Mouse (Mus musculus): ENCODE results near the gene Use1. TPM values are rescaled to one million over a fixed set of nuclear protein-coding genes. Genes with fewer than 3 reads are reported as not detected.

Use1 gene
- polyA plus RNA-seq, 1 experiment from 2014 or later, result 87.0 TPM

DNA sequence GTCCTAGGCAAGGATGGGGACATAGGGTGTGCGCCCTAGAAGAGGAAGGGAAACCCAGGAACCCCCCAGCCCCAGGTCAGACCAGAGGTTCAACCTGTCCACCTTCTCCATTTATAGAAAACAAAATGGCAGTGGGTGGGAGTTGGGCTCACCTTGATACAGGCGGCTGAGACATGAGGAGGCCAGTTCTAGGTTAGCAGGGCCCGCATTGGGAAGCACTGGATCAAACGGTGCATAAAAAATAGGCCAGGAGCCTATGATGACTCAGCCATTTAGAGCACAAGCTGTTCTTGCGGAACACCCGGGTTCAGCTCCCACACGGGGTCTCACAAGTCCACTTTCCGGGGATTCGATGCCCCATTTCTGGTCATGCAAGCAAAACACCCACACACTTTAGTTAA lies 38.3 kb downstream of the Use1 start:
- Histone ChIP-seq H3K4me1 (peaks cover 28% of the 10 kb centered on the region), H3K36me3 (peaks cover 30% of the 10 kb centered on the region), H3K4me2 (peak overlapping the region; percentile 97), H3K27me3 (no peaks in the 10 kb centered on the region), H3K4me3 (peak overlapping the region; percentile 88; the same call in 1 of the 2 replicates), H3K27ac (no peak overlapping the region), H3K9ac (no peak overlapping the region), H3K9me3 (no peaks in the 10 kb centered on the region)
- 85% methylated on average over 9 of the region's 9 CpGs for WGBS
- ATAC-seq (ENCODE audit: borderline replicate concordance, extremely low read depth, low FRiP score, low TSS enrichment), result no peak

DNA sequence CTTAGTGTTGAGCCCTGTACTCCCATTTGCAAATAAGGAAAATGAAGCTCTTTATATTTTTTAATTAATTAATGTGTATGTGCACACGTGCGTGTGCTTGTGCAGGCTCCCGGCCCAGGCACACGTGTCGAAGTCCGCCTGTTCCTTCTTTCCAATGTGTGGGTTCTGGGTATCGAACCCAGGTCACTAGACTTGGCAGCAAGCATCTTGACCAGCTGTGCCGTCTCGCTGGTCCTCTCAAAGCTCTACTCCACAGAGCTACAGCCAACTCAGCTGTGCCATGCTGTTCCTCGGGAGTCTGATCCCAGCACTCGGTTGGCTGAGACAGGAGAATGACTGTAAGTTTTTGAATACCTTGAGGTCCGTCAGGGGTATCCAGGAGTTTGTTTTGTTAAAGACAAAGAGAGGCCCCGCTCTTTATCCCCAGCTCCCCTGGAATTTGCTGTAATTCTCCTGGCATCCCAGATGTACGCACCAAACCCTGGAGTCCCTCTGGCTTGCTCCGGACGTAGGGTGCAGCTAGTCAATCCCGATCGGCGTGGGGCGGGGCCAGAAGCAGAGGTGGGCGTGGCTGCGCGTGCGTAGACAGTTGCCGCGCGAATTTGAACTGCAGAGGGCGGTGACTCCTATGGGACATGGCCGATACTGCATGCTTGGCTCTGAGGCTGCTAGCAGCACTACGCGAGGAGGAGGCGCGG lies 38.9 kb downstream of the Use1 start, which contains the start of gene Ankle1:
Gene Ankle1 (plus strand): TSS at position 610 of the 698 bp plus-strand sequence.
- H3K9me3 ChIP-seq, result no peaks in the 10 kb centered on the region
- peak; percentile 92 for ATAC-seq (ENCODE audit: borderline replicate concordance, extremely low read depth, low FRiP score, low TSS enrichment)
- H3K27ac ChIP-seq, result peak within 1 kb of the TSS; percentile 76

DNA sequence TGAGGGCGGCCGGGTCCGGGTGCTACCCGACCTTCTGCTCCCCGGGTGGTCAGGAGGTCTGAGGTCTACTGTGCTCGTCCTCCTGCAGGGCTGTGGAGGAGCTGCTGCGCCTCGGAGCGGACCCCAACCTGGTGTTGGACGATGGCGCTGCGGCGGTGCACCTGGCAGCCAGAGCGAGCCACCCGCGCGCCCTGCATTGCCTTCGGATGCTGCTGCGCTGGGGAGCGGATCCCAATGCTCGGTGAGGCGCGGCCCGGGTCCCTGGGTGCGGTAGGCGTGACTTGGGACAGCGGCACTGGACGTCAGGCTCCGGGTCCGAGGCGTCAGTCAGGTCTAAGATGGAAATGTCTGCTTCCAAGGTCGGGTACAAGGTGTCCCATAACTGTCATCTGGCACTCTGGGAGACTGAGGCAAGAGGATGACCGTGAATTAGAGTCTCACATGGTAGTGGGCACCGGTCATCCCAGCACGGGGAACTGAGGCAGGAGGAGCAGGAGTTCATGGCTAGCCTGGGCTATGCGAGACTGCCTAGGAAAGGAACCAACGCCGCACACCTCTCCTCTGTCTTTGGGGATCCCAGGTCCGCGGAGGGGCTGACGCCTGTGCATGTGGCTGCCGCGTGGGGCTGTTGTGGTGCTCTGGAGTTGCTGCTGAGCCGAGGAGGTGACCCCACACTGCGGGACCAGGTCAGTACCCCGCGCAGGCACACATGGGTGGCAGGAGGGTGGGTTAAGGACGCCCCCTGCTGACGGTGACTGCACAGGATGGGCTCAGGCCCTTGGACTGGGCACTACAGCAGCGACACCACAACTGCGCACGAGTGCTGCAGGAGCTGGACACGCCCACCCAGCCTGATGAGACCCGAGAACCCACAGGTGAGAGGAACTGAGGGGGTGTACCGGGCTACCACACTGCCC lies 39.7 kb downstream of the Use1 start:
- Histone ChIP-seq H3K36me3 (peaks cover 26% of the 10 kb centered on the region), H3K4me2 (peak overlapping the region; percentile 97), H3K27ac (peak overlapping the region; percentile 76), H3K4me3 (peak overlapping the region; percentile 88), H3K27me3 (no peaks in the 10 kb centered on the region), H3K4me1 (peaks cover 28% of the 10 kb centered on the region), H3K9ac (peak overlapping the region; percentile 80), H3K9me3 (no peaks in the 10 kb centered on the region)
- peak; percentile 87 for ATAC-seq (ENCODE audit: borderline replicate concordance, extremely low read depth, low FRiP score, low TSS enrichment)
- under 1% methylated on average over 55 of the region's 55 CpGs for WGBS

More for the DNA sequence above, 38.9 kb downstream of the Use1 start, which contains the start of gene Ankle1:
- Histone ChIP-seq H3K27me3 (no peaks in the 10 kb centered on the region), H3K9ac (peak within 1 kb of the TSS; percentile 80), H3K36me3 (peaks cover 30% of the 10 kb centered on the region), H3K4me3 (peak within 1 kb of the TSS; percentile 88), H3K4me1 (peaks cover 28% of the 10 kb centered on the region), H3K4me2 (peak within 1 kb of the TSS; percentile 97)
- 15% methylated on average over 33 of the region's 33 CpGs for WGBS

DNA sequence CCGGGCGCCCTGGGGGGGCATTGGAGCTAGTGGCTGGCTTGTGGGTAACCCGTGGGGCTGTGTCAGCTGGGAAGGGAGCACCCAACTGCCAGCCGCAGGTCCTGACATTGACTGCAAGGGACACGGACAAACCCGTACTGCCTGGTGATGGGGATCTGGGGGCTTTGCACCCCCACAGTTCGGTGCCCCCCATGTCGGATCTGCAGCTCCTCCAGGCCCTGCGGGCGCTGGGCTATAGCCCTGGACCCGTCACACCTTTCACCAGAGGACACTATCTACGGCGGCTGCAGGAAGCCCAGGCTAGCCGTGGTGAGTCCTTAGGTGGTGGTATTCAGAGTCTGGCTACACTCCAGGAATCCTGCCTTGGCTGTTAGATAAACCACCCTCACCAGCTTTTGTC lies 40.8 kb downstream of the Use1 start:
- Histone ChIP-seq H3K4me3 (no peak overlapping the region), H3K4me2 (peak overlapping the region; percentile 97), H3K27me3 (no peaks in the 10 kb centered on the region), H3K4me1 (peaks cover 28% of the 10 kb centered on the region), H3K9ac (no peak overlapping the region), H3K36me3 (peaks cover 26% of the 10 kb centered on the region), H3K27ac (no peak overlapping the region), H3K9me3 (no peaks in the 10 kb centered on the region)
- 92% methylated on average over 14 of the region's 14 CpGs for WGBS
- ATAC-seq (ENCODE audit: borderline replicate concordance, extremely low read depth, low FRiP score, low TSS enrichment), result no peak

DNA sequence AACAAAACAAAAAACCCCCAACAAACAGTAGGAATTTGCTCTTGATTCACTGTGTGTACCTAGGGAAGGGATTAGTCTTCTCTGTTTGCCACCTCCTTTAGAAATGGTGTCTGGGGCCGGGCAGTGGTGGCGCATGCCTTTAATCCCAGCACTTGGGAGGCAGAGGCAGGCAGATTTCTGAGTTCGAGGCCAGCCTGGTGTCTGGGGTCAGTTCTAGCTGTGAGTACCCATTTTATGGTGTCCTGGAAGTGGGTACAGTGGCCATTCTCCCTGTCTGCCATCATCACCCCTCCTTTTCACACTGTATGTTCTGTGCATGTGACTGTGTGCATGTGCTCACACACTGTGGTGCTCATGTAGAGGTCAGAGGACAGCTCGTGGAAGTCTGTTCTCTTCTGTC lies 41.6 kb downstream of the Use1 start:
- Histone ChIP-seq H3K9ac (no peak overlapping the region), H3K4me2 (no peak overlapping the region), H3K27ac (no peak overlapping the region), H3K36me3 (peaks cover 26% of the 10 kb centered on the region), H3K4me1 (peaks cover 28% of the 10 kb centered on the region), H3K9me3 (no peaks in the 10 kb centered on the region), H3K27me3 (no peaks in the 10 kb centered on the region), H3K4me3 (no peak overlapping the region)
- 94% methylated on average over 4 of the region's 4 CpGs for WGBS
- ATAC-seq (ENCODE audit: borderline replicate concordance, extremely low read depth, low FRiP score, low TSS enrichment), result no peak

DNA sequence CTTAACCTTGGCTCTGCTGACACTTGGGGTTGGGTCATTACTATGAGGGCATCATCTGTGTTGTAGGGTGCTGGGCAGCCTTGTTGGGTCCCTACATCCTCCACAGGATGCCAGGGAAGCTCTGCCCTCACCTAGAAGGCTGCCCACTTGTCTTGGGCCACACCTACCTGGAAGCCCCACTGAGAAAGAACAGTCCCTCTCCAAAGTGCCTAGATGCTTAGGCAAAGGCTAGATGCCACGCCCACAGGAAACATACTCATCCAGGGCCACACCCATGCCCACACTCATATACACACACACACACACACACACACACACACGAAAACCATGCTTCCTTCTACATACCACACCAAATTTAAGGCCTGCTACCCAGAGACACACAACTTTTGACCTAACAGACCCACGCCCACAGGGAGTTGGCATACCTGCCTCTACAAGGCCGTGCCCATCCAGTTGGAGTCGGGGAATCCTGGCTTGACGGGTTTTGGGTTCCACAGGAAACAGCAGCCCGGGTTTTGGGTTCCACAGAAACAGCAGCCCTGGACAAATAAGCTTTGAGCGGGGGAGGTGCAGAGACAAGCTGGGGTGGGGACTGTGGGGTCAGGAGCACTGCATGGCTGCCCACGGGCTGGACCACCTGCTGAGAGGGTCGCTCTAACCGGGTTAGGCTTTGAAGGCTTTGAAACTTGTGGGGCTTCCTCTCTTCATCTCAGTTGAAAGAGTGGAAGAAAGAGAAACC lies 45.1 kb downstream of the Use1 start:
- WGBS, result 43% methylated on average over 11 of the region's 11 CpGs
- Histone ChIP-seq H3K27me3 (no peaks in the 10 kb centered on the region), H3K4me3 (no peak overlapping the region), H3K9ac (no peak overlapping the region), H3K4me2 (no peak overlapping the region), H3K9me3 (no peaks in the 10 kb centered on the region), H3K27ac (no peak overlapping the region), H3K36me3 (peaks cover 26% of the 10 kb centered on the region), H3K4me1 (peaks cover 12% of the 10 kb centered on the region)
- ATAC-seq (ENCODE audit: borderline replicate concordance, extremely low read depth, low FRiP score, low TSS enrichment), result no peak

Other genes starting within 250 kb of the Use1 start
- 18.5 TPM in 2 replicates for gene Myo9b, start 94.1 kb upstream of the Use1 start, polyA plus RNA-seq (2015; fragmentation: Nextera tagmentation; extraction: Ambion mirVana)
- 57.7 and 68.7 TPM in 2 replicates for gene Haus8, start 93.9 kb upstream of the Use1 start, polyA plus RNA-seq (2015; fragmentation: Nextera tagmentation; extraction: Ambion mirVana)
- 7.0 and 7.2 TPM in 2 replicates for gene Ocel1, start 4.5 kb downstream of the Use1 start, polyA plus RNA-seq (2015; fragmentation: Nextera tagmentation; extraction: Ambion mirVana)
- 76.6 and 80.4 TPM in 2 replicates for gene Nr2f6, start 15.1 kb downstream of the Use1 start, polyA plus RNA-seq (2015; fragmentation: Nextera tagmentation; extraction: Ambion mirVana)
- 28.2 and 30.7 TPM in 2 replicates for gene Ushbp1, start 29.0 kb downstream of the Use1 start, polyA plus RNA-seq (2015; fragmentation: Nextera tagmentation; extraction: Ambion mirVana)
- gene Babam1, start 30.0 kb downstream of the Use1 start, polyA plus RNA-seq (2015; fragmentation: Nextera tagmentation; extraction: Ambion mirVana), result 109 and 112 TPM in 2 replicates
- 42.6 and 46.7 TPM in 2 replicates for gene Ankle1, start 39.2 kb downstream of the Use1 start, polyA plus RNA-seq (2015; fragmentation: Nextera tagmentation; extraction: Ambion mirVana)
- gene Abhd8, start 96.8 kb downstream of the Use1 start, polyA plus RNA-seq (2015; fragmentation: Nextera tagmentation; extraction: Ambion mirVana), result 51.3 and 56.0 TPM in 2 replicates
- gene Mrpl34, start 98.1 kb downstream of the Use1 start, polyA plus RNA-seq (2015; fragmentation: Nextera tagmentation; extraction: Ambion mirVana), result 130 and 147 TPM in 2 replicates
- gene Dda1, start 102.4 kb downstream of the Use1 start, polyA plus RNA-seq (2015; fragmentation: Nextera tagmentation; extraction: Ambion mirVana), result 104 TPM in 2 replicates
- gene Ano8, start 119.1 kb downstream of the Use1 start, polyA plus RNA-seq (2015; fragmentation: Nextera tagmentation; extraction: Ambion mirVana), result 1.6 and 1.9 TPM in 2 replicates
- gene Gtpbp3, start 121.3 kb downstream of the Use1 start, polyA plus RNA-seq (2015; fragmentation: Nextera tagmentation; extraction: Ambion mirVana), result 16.3 and 19.1 TPM in 2 replicates
- gene Plvap, start 144.9 kb downstream of the Use1 start, polyA plus RNA-seq (2015; fragmentation: Nextera tagmentation; extraction: Ambion mirVana), result 146 and 147 TPM in 2 replicates
- gene Ccdc194, start 158.9 kb downstream of the Use1 start, polyA plus RNA-seq (2015; fragmentation: Nextera tagmentation; extraction: Ambion mirVana), result 0.39 and 0.65 TPM in 2 replicates
- gene Bst2, start 170.6 kb downstream of the Use1 start, polyA plus RNA-seq (2015; fragmentation: Nextera tagmentation; extraction: Ambion mirVana), result 49.7 and 52.0 TPM in 2 replicates
- gene Mvb12a, start 176.1 kb downstream of the Use1 start, polyA plus RNA-seq (2015; fragmentation: Nextera tagmentation; extraction: Ambion mirVana), result 95.2 and 96.6 TPM in 2 replicates
- 3.3 and 4.6 TPM in 2 replicates for gene Tmem221, start 192.0 kb downstream of the Use1 start, polyA plus RNA-seq (2015; fragmentation: Nextera tagmentation; extraction: Ambion mirVana)
- not detected in 2 replicates for gene Nxnl1, start 199.8 kb downstream of the Use1 start, polyA plus RNA-seq (2015; fragmentation: Nextera tagmentation; extraction: Ambion mirVana)
- 34.3 and 36.7 TPM in 2 replicates for gene Slc27a1, start 202.0 kb downstream of the Use1 start, polyA plus RNA-seq (2015; fragmentation: Nextera tagmentation; extraction: Ambion mirVana)
- 228 and 230 TPM in 2 replicates for gene Pgls, start 225.3 kb downstream of the Use1 start, polyA plus RNA-seq (2015; fragmentation: Nextera tagmentation; extraction: Ambion mirVana)
- 3.1 and 3.4 TPM in 2 replicates for gene Fam129c, start 230.8 kb downstream of the Use1 start, polyA plus RNA-seq (2015; fragmentation: Nextera tagmentation; extraction: Ambion mirVana)
- gene Colgalt1, start 244.2 kb downstream of the Use1 start, polyA plus RNA-seq (2015; fragmentation: Nextera tagmentation; extraction: Ambion mirVana), result 77.9 and 79.3 TPM in 2 replicates